Mouse (Mus musculus) urinary bladder, postnatal 14 days (tissue): Measurements from ENCODE around the gene Pde11a.

ENCODE experiments used
- DNase-seq: peaks from one replicate; pipeline ENCODE4 v3.0.0; 2021; ENCODE audit warnings: low spot score

The Pde11a gene

GRCm38 (mm10) chr2:76053748-76054331 lies 284.7 kb downstream of the Pde11a start:
- DNase-seq = no peak

DNA sequence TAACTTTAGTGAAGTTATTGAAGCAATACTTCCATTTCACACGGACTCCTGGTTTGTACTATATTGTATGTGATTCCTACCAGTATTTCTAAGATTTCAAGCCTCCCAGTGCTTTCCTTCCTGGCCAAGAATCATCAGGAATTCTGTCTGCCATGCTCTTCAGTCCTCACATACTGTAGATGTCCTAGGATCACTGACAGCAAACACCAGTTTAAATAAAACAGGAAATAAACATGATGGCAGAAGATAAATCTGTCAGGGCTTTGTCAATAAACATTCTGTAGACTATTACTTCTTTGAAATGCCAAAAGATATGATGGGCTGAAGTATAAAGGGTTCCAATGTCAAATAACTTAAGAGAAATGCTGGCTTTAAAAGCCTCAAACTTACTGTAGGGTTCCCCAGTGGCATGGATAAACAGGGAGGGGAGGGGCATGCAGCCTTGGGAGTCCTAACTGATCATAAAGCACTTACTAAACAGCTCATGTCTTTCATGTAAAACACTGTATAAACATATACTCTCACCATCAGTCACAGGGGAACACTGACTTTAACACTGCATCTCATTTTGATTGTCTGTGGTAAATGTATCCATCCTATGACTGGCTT lies 285.6 kb downstream of the Pde11a start:
- no peak for DNase-seq

- DNase-seq = no peak
Measured at GRCm38 (mm10) chr2:76051385-76051784, 287.2 kb downstream of the Pde11a start.

DNA sequence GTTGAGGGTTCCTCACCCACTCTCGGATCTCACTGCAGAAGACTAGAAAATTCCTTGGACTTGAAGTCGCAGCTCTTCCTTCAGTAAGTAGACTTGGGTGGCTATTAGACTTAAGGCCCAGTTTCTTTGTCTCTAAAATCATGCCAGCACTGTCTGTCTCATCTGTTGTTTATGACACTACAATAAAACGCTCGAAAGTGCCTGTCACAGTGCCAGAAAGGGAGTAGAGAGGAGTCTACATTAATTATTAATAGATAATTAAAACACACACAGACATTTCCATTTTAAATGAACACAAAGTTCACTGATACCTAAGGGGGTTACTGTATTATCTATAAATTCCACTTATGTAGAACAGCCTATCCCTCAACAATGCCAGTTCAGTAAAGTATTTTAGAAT lies 287.7 kb downstream of the Pde11a start:
- no peak for DNase-seq

- DNase-seq = no peak
Measured at GRCm38 (mm10) chr2:76050092-76050491, 288.5 kb downstream of the Pde11a start.

- no peak for DNase-seq
Measured at GRCm38 (mm10) chr2:76049529-76049928, 289.0 kb downstream of the Pde11a start.

- DNase-seq = no peak
Measured at GRCm38 (mm10) chr2:76047740-76048139, 290.8 kb downstream of the Pde11a start.

DNA sequence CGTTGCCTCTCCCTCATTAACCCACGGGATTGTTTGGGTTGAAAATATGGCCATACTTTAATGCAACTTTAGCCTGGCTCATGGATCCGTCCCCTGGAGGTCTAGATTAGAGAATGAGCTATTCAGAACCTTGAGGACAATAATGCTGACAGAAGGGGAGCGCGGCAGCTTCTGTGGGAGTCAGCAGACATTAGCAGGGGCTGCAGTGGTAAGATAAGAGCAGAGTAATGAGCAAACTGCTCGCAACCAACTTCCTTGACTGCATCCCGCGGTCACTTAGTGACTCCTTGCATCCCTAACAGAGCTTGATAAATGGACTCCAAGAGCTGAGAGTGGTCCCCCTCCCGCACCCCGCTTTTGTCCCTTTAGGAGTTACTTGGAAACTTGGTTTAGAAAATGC lies 296.4 kb downstream of the Pde11a start:
- no peak for DNase-seq

- DNase-seq = no peak
Measured at GRCm38 (mm10) chr2:76040116-76040515, 298.5 kb downstream of the Pde11a start.

DNA sequence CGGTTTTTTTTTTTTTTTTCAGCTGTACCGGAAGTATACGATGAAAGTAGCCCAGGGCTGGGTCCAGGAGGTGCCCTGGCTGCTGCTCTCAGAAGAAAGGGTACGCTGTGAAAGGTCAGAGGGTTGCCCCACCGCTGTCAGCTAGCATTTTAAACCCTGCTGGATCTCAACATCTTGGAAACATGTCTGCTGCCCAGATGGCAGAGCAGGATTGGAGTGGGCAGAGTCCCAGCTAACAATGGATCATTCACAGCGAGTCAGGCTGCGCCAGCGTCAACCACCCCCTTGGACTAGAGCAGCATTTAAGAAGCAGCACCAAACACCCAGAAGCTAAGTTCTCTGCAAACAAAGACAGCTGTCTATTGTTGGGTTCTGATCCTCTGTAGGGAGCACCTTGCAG lies 308.5 kb downstream of the Pde11a start:
- DNase-seq = no peak

DNA sequence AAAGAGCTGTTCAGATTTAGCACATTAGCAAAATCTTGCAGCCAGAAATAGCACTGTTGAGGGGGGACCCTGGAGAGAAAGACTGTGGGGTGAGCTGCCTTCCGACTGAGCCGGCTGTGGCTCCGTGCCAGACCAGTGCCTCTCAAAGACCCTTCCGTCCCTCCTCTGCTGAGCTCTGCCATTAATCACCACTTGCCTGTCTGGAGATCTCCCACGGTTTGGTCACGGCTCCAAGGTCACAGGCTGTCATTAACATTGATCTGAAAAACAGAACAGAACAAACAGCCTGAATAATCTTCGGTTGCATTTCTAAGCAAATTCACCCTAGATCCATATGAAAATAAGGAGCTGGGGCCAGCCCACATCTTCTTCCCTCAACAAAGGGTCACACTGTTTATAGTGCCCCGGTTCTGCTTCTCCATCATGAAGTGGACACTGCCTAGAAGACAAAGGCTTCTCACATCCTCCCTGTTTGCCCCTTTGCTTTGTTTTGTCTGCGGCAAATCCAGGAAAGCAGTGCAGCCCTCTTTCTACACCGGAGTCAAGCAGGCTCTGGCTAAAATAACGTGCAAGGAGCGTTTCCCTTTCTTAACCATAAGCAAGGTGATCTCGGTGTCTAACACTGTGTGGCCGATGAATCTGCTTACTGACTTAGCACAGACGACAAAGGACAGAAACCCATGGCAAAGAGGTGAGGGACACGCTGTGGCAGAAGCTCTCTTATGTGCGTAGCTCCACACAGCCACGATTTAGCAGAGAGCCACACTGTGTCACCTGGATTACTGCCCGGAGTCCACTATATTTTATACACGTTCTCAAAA lies 309.3 kb downstream of the Pde11a start:
- no peak for DNase-seq

- DNase-seq = no peak
Measured at GRCm38 (mm10) chr2:76016890-76017289, 321.7 kb downstream of the Pde11a start.

DNA sequence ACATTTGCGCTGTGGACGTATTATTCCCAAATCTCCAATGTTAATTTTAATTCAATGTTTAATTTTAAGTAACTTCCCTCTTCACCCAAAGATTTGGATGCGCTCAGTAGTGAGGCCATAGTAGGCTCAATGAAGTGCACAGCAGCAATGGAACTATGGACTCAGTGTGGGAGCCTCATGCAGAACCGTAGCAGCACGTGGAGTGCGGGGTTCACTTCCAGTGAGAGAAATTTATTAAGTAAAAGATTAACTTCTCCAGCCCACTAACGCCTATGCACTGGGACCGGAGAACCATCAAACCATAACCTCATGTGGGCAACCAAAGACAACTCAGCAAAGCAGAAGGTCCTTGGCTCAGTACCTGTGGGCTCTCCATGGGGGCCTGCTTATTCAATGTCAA lies 322.4 kb downstream of the Pde11a start:
- DNase-seq = no peak

- DNase-seq = no peak
Measured at GRCm38 (mm10) chr2:76015460-76015859, 323.1 kb downstream of the Pde11a start.

- DNase-seq = no peak
Measured at GRCm38 (mm10) chr2:76014659-76015058, 323.9 kb downstream of the Pde11a start.

GRCm38 (mm10) chr2:76006194-76006593 lies 332.4 kb downstream of the Pde11a start:
- no peak for DNase-seq

- no peak for DNase-seq
Measured at GRCm38 (mm10) chr2:76002899-76003298, 335.7 kb downstream of the Pde11a start.

GRCm38 (mm10) chr2:76001392-76001791 lies 337.2 kb downstream of the Pde11a start:
- DNase-seq = peak; percentile 71

- no peak for DNase-seq
Measured at GRCm38 (mm10) chr2:75999636-76000035, 338.9 kb downstream of the Pde11a start.

GRCm38 (mm10) chr2:75998692-75999091 lies 339.9 kb downstream of the Pde11a start:
- no peak for DNase-seq

DNA sequence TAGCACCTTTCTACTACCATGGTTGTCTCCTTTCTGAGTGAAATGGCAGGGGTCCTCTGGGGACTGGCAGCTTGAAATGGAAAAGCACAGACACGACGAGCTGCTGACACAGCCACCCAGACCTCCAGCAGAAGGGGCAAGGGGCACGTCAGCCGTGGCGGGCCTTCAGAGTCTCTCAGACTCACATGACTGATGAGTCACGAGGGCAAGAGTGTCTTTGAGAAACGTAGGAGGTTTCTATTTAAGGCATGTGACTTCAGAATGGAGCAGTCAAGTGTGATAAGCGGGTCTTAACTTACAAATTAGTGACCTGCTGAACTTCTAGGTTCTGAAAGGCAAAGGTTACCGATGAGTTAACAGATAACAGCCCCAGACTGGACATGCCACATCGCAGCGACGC lies 340.8 kb downstream of the Pde11a start:
- DNase-seq = no peak

GRCm38 (mm10) chr2:75994841-75995240 lies 343.7 kb downstream of the Pde11a start:
- DNase-seq = no peak

DNA sequence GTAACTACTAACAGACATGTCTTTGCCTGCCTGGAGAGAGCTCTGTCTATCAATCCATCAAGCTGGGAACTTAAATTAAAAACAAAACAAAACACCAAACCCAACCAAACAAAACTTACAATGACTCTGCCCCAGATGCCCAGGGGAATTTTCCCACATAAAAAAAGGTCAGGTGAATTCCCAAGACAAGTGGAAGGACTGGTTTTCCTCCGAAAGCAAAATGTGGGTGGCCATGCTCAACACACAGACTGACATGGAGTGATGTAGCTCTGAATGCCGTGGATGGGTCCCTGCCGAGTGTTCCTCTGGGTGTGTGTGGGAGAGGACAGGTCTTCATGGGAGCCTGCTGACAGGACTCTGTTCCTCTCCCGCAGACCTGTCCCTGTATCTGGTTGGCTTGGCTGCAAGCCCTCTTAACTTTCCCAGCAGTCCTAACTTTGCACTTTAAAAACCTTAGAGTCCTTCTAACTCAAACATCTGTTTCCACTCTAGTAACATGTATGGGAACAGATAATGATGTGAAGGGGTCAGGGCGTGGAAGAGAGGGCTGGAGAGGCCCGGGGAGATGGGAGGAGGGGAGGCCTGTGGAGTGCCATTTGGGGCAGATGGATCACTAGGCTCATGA lies 346.9 kb downstream of the Pde11a start:
- DNase-seq = no peak
